Mouse (Mus musculus) MEL (cell line): ENCODE measurements around the gene Tchp. TPM values are rescaled to one million over a fixed set of nuclear protein-coding genes. Genes with fewer than 3 reads are reported as not detected.

Source experiments
- DNase-seq: peaks from one replicate; pipeline ENCODE4 v3.0.0; 2011; ENCODE audit warnings: low read depth, low spot score
- H3K27ac ChIP-seq: 2 replicates; pipeline ENCODE4 v1.5.1; 2012; ENCODE audit warnings: low read depth, mild to moderate bottlenecking, control low read depth, low read length, moderate library complexity; ENCODE audit not compliant: control insufficient read depth
- H3K27me3 ChIP-seq, 2 experiments: fragments of 150-350 bp in 1 of 2; sonication (generic) in 1 of 2; 2 replicates each; pipeline ENCODE4 v1.6.1; 2012; ENCODE audit warnings: low read length in 2 of 2, mild to moderate bottlenecking in 2 of 2, improper control_type of control experiment in 1 of 2, moderate library complexity in 1 of 2; ENCODE audit not compliant: insufficient read depth in 2 of 2, control insufficient read depth in 1 of 2
- H3K36me3 ChIP-seq, 2 experiments: 2 replicates each; pipeline ENCODE4 v1.6.1; 2012 to 2014; ENCODE audit warnings: low read length in 2 of 2, improper control_type of control experiment in 1 of 2, inconsistent platforms in 1 of 2, mild to moderate bottlenecking in 1 of 2; ENCODE audit not compliant: insufficient read depth in 2 of 2, control insufficient read depth in 1 of 2
- H3K4me1 ChIP-seq, 2 experiments: fragments of 150-350 bp in 1 of 2; sonication (generic) in 1 of 2; 2 replicates each; pipeline ENCODE4 v1.6.1; 2012; ENCODE audit warnings: low read length in 2 of 2, improper control_type of control experiment in 1 of 2, mild to moderate bottlenecking in 1 of 2; ENCODE audit not compliant: insufficient read depth in 2 of 2, control insufficient read depth in 1 of 2
- H3K4me3 ChIP-seq, 2 experiments: fragments of 150-350 bp in 1 of 2; sonication (generic) in 1 of 2; 2 replicates each; pipeline ENCODE4 v1.5.1; 2012; ENCODE audit warnings: low read depth in 2 of 2, low read length in 2 of 2, mild to moderate bottlenecking in 2 of 2, moderate library complexity in 2 of 2, control low read depth in 1 of 2, improper control_type of control experiment in 1 of 2; ENCODE audit not compliant: control insufficient read depth in 1 of 2, insufficient read depth in 1 of 2
- H3K79me2 ChIP-seq: 2 replicates; pipeline ENCODE4 v1.6.1; 2012; ENCODE audit warnings: mild to moderate bottlenecking, low read length, moderate library complexity; ENCODE audit not compliant: control insufficient read depth, poor library complexity, insufficient read depth
- H3K9ac ChIP-seq: 2 replicates; pipeline ENCODE4 v1.6.1; 2012; ENCODE audit warnings: low read depth, mild to moderate bottlenecking, control low read depth, low read length, moderate library complexity; ENCODE audit not compliant: control insufficient read depth, poor library complexity, severe bottlenecking
- H3K9me3 ChIP-seq: fragments of 150-350 bp; sonication (generic); replicated peaks from 2 replicates; pipeline ENCODE4 v1.6.1; 2012; ENCODE audit warnings: mild to moderate bottlenecking, low read length, improper control_type of control experiment, moderate library complexity; ENCODE audit not compliant: insufficient read depth
- BHLHE40 ChIP-seq: IDR thresholded peaks from 2 replicates; pipeline ENCODE4 v1.6.1; 2012; ENCODE audit warnings: low read depth, mild to moderate bottlenecking, inconsistent platforms, low read length, improper control_type of control experiment, borderline replicate concordance
- CHD1 ChIP-seq: IDR thresholded peaks from 2 replicates; pipeline ENCODE4 v1.6.1; 2012; ENCODE audit warnings: low read depth, mild to moderate bottlenecking, inconsistent platforms, low read length, improper control_type of control experiment
- CTCF ChIP-seq, 3 experiments: IDR thresholded peaks in 2 of 3; conservative IDR thresholded peaks in 1 of 3; 2 replicates each; pipeline ENCODE4 v1.5.1; 2011 to 2012; ENCODE audit warnings: low read length in 3 of 3, low read depth in 2 of 3, mild to moderate bottlenecking in 2 of 3, improper control_type of control experiment in 1 of 3, inconsistent platforms in 1 of 3, mixed read lengths in 1 of 3, moderate library complexity in 1 of 3; ENCODE audit not compliant: control insufficient read depth in 1 of 3, insufficient read depth in 1 of 3, poor library complexity in 1 of 3, severe bottlenecking in 1 of 3
- E2F4 ChIP-seq: IDR thresholded peaks from 2 replicates; pipeline ENCODE4 v1.6.1; 2011; ENCODE audit warnings: low read depth, low read length, improper control_type of control experiment, borderline replicate concordance
- ELF1 ChIP-seq: IDR thresholded peaks from 2 replicates; pipeline ENCODE4 v1.6.1; 2014; ENCODE audit warnings: low read depth, mild to moderate bottlenecking, inconsistent platforms, low read length, improper control_type of control experiment, moderate library complexity
- EP300 ChIP-seq, 2 experiments: IDR thresholded peaks; 2 replicates each; pipeline ENCODE4 v1.6.1; 2011; ENCODE audit warnings: improper control_type of control experiment in 2 of 2, low read length in 2 of 2, low read depth in 1 of 2, mild to moderate bottlenecking in 1 of 2
- ETS1 ChIP-seq: IDR thresholded peaks from 2 replicates; pipeline ENCODE4 v1.6.1; 2012; ENCODE audit warnings: low read depth, mild to moderate bottlenecking, inconsistent platforms, low read length, improper control_type of control experiment, moderate library complexity
- GABPA ChIP-seq: IDR thresholded peaks from 2 replicates; pipeline ENCODE4 v1.6.1; 2012; ENCODE audit warnings: low read depth, mild to moderate bottlenecking, inconsistent platforms, low read length, improper control_type of control experiment, moderate library complexity
- GATA1 ChIP-seq: IDR thresholded peaks from 2 replicates; pipeline ENCODE4 v1.6.1; 2011; ENCODE audit warnings: low read depth, low read length, improper control_type of control experiment
- JUND ChIP-seq: IDR thresholded peaks from 2 replicates; pipeline ENCODE4 v1.6.1; 2011; ENCODE audit warnings: low read depth, mild to moderate bottlenecking, improper control_type of control experiment, low read length
- KAT2A ChIP-seq: conservative IDR thresholded peaks from 2 replicates; pipeline ENCODE4 v1.6.1; 2012; ENCODE audit warnings: low read depth, low read length, improper control_type of control experiment, inconsistent platforms
- MAFK ChIP-seq: IDR thresholded peaks from 2 replicates; pipeline ENCODE4 v1.6.1; 2011; ENCODE audit warnings: low read depth, mild to moderate bottlenecking, low read length, improper control_type of control experiment, borderline replicate concordance
- MAX ChIP-seq: IDR thresholded peaks from 2 replicates; pipeline ENCODE4 v1.6.1; 2011; ENCODE audit warnings: low read length, improper control_type of control experiment
- MEF2A ChIP-seq: IDR thresholded peaks from 2 replicates; pipeline ENCODE4 v1.6.1; 2014; ENCODE audit warnings: low read depth, mild to moderate bottlenecking, inconsistent platforms, low read length, improper control_type of control experiment; ENCODE audit not compliant: poor library complexity, insufficient replicate concordance, severe bottlenecking; ENCODE audit errors: extremely low read depth
- MXI1 ChIP-seq: IDR thresholded peaks from 2 replicates; pipeline ENCODE4 v1.6.1; 2011; ENCODE audit warnings: mild to moderate bottlenecking, low read depth, low read length, improper control_type of control experiment
- MYB ChIP-seq: IDR thresholded peaks from 2 replicates; pipeline ENCODE4 v1.6.1; 2011; ENCODE audit warnings: mild to moderate bottlenecking, low read depth, low read length, improper control_type of control experiment
- MYC ChIP-seq: IDR thresholded peaks from 2 replicates; pipeline ENCODE4 v1.6.1; 2011; ENCODE audit warnings: low read depth, mild to moderate bottlenecking, low read length, improper control_type of control experiment, moderate library complexity
- NELFE ChIP-seq: IDR thresholded peaks from 2 replicates; pipeline ENCODE4 v1.6.1; 2011; ENCODE audit warnings: low read depth, low read length, improper control_type of control experiment
- NRF1 ChIP-seq: IDR thresholded peaks from 2 replicates; pipeline ENCODE4 v1.6.1; 2014; ENCODE audit warnings: low read depth, mild to moderate bottlenecking, inconsistent platforms, low read length, improper control_type of control experiment, moderate library complexity; ENCODE audit not compliant: poor library complexity, insufficient read depth, severe bottlenecking
- POLR2A ChIP-seq, 2 experiments: IDR thresholded peaks; 2 replicates each; pipeline ENCODE4 v1.6.1; 2011 to 2012; ENCODE audit warnings: low read length in 2 of 2, mild to moderate bottlenecking in 2 of 2, control low read depth in 1 of 2, improper control_type of control experiment in 1 of 2, low read depth in 1 of 2, moderate library complexity in 1 of 2; ENCODE audit not compliant: control insufficient read depth in 1 of 2, insufficient read depth in 1 of 2, poor library complexity in 1 of 2
- POLR2AphosphoS2 ChIP-seq: IDR thresholded peaks from 2 replicates; pipeline ENCODE4 v1.6.1; 2011; ENCODE audit warnings: low read length, improper control_type of control experiment
- POLR2AphosphoS5 ChIP-seq: IDR thresholded peaks from 2 replicates; pipeline ENCODE4 v1.6.1; 2012; ENCODE audit warnings: low read depth, borderline replicate concordance, mild to moderate bottlenecking, inconsistent platforms, low read length, moderate library complexity, mixed read lengths
- RAD21 ChIP-seq: IDR thresholded peaks from 2 replicates; pipeline ENCODE4 v1.6.1; 2011; ENCODE audit warnings: mild to moderate bottlenecking, low read depth, low read length, improper control_type of control experiment
- SIN3A ChIP-seq: IDR thresholded peaks from 2 replicates; pipeline ENCODE4 v1.6.1; 2012; ENCODE audit warnings: low read length, improper control_type of control experiment, inconsistent platforms
- SMC3 ChIP-seq: IDR thresholded peaks from 2 replicates; pipeline ENCODE4 v1.6.1; 2011; ENCODE audit warnings: low read depth, low read length, improper control_type of control experiment
- TAL1 ChIP-seq: IDR thresholded peaks from 2 replicates; pipeline ENCODE4 v1.6.1; 2012; ENCODE audit warnings: mild to moderate bottlenecking, inconsistent platforms, low read length, moderate library complexity, mixed read lengths
- TBP ChIP-seq: IDR thresholded peaks from 2 replicates; pipeline ENCODE4 v1.8.0; 2011; ENCODE audit warnings: low read depth, low read length, improper control_type of control experiment
- UBTF ChIP-seq: IDR thresholded peaks from 2 replicates; pipeline ENCODE4 v1.6.1; 2012; ENCODE audit warnings: low read depth, mild to moderate bottlenecking, inconsistent platforms, low read length, improper control_type of control experiment, moderate library complexity, borderline replicate concordance; ENCODE audit not compliant: insufficient read depth
- USF1 ChIP-seq: IDR thresholded peaks from 2 replicates; pipeline ENCODE4 v1.6.1; 2014; ENCODE audit warnings: low read depth, mild to moderate bottlenecking, inconsistent platforms, low read length, improper control_type of control experiment, moderate library complexity
- USF2 ChIP-seq, 2 experiments: IDR thresholded peaks; 2 replicates each; pipeline ENCODE4 v1.6.1; 2011 to 2012; ENCODE audit warnings: improper control_type of control experiment in 2 of 2, low read length in 2 of 2, borderline replicate concordance in 1 of 2, inconsistent platforms in 1 of 2, low read depth in 1 of 2, mild to moderate bottlenecking in 1 of 2; ENCODE audit not compliant: insufficient read depth in 1 of 2
- ZC3H11A ChIP-seq: IDR thresholded peaks from 2 replicates; pipeline ENCODE4 v1.6.1; 2012; ENCODE audit warnings: low read depth, mild to moderate bottlenecking, inconsistent platforms, low read length, improper control_type of control experiment
- ZKSCAN1 ChIP-seq: IDR thresholded peaks from 2 replicates; pipeline ENCODE4 v1.6.1; 2012; ENCODE audit warnings: low read depth, mild to moderate bottlenecking, inconsistent platforms, low read length, improper control_type of control experiment, moderate library complexity
- ZMIZ1 ChIP-seq: IDR thresholded peaks from 2 replicates; pipeline ENCODE4 v1.6.1; 2012; ENCODE audit warnings: low read depth, mild to moderate bottlenecking, inconsistent platforms, low read length, improper control_type of control experiment, moderate library complexity
- ZNF384 ChIP-seq: IDR thresholded peaks from 2 replicates; pipeline ENCODE4 v1.6.1; 2012; ENCODE audit warnings: low read depth, mild to moderate bottlenecking, inconsistent platforms, low read length, improper control_type of control experiment
- polyA plus RNA-seq, 2 experiments: library from polyadenylated mRNA; stranded (reverse) in 1 of 2; unstranded in 1 of 2; fragments of >175 nt in 1 of 2; fragments of >200 nt in 1 of 2; gene quantifications; 2 replicates each; pipeline versions ENCODE4 v1.2.1 to v1.2.4; 2012; ENCODE audit warnings: low replicate concordance in 2 of 2, low read depth in 1 of 2; ENCODE audit not compliant: insufficient read length in 2 of 2, insufficient read depth in 1 of 2, missing spikeins in 1 of 2
- total RNA-seq: library from RNA; depleted of rRNA; stranded (reverse); fragments of 300-350 nt; gene quantifications from 2 replicates; pipeline ENCODE4 v1.2.3, GENCODE M21; 2012; rRNA removed

The Tchp gene
- total RNA-seq (10.4 and 13.6 TPM in 2 replicates), polyA plus RNA-seq (10 to 100 TPM in 1 of 2 experiments, not detected in 1; 21.1 TPM)

DNA sequence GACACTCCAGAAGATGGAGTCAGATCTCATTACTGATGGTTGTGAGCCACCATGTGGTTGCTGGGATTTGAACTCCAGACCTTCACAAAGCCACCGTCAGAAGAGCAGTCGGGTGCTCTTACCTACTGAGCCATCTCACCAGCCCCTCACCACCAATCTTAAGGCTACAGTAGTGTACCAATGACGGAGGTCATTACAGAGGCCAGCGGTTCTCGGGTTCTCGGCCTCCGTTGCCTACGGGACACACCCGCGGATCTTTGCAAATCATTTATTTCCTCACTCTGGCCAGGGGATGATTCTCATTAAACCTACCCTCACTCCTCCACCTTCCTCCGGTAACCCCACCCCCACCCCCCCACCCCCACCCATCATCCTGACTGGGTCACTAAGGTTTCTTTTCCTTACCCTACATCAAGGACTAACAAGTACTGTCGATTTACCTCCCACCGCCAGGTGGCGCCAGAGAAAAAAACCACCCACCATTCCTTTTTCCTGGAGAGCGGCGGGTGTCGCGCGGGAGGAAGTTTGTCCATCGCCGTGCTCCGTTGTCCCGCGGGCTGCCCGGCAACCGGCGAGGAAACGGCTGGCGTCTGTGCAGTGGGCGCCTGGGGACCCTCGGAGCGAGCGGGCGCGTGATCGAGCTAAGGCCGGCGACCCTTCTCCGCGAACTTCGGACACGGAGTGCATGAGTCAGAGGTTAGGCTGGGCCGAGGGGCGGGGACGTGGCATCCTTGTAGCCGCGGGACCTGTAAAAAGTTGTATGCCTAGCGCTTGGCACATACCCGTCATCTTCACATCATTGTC lies at the start of gene Tchp:
Gene Tchp, plus strand, starts transcription at position 496 of the 804 bp plus-strand sequence.
- Histone ChIP-seq H3K4me1 (peaks cover 0 to 5% of the 10 kb centered on the region in 2 experiments; a peak in 3 of 4 replicates), H3K9ac (peak within 1 kb of the TSS; percentile 95), H3K27me3 (no peaks in the 10 kb centered on the region), H3K36me3 (no peaks in the 10 kb centered on the region), H3K9me3 (no peaks in the 10 kb centered on the region), H3K4me3 (peak within 1 kb of the TSS; percentile 94 to 99), H3K27ac (0 out of 2 replicates have a peak within 1 kb of the TSS, but pooled peaks have one; percentile 11), H3K79me2 (peaks cover 7% of the 10 kb centered on the region)
- DNase-seq = peak; percentile 96
- TF ChIP-seq TAL1 (no peak), POLR2A (IDR thresholded peaks at IDR 0.05; ENCODE audit: control insufficient read depth in 1 of 2, insufficient read depth in 1 of 2, low read depth in 1 of 2, low read length in 2 of 2, poor library complexity in 1 of 2) (peak; percentile 41 to 74; a peak in 1 of 4 replicates), MAFK (no peak), MYC (no peak), KAT2A (no peak; the same call in 1 of the 2 replicates), RAD21 (peak; percentile 2; the same call in 1 of the 2 replicates), MXI1 (peak; percentile 87), MEF2A (no peak), ZC3H11A (no peak), ETS1 (no peak), SMC3 (peak; percentile 42; the same call in 1 of the 2 replicates), TBP (peak; percentile 36; the same call in 1 of the 2 replicates), MYB (peak; percentile 85), E2F4 (no peak), EP300 (IDR thresholded peaks at IDR 0.05; ENCODE audit: low read depth in 1 of 2, low read length in 2 of 2) (peak in 1 of 2 experiments; percentile 25; a peak in 1 of 4 replicates), CHD1 (no peak), GATA1 (no peak), ZMIZ1 (no peak), JUND (no peak), GABPA (peak; percentile 77; the same call in 1 of the 2 replicates), UBTF (no peak), ELF1 (peak; percentile 83), USF2 (IDR thresholded peaks at IDR 0.05; ENCODE audit: borderline replicate concordance in 1 of 2, insufficient read depth in 1 of 2, low read depth in 1 of 2, low read length in 2 of 2) (no peak), NELFE (peak; percentile 76), POLR2AphosphoS2 (0 out of 2 replicates have a peak, but pooled peaks have one; percentile 43), CTCF (IDR thresholded peaks at IDR 0.05 in 2 of 3, conservative IDR thresholded peaks at IDR 0.05 in 1 of 3; ENCODE audit: control insufficient read depth in 1 of 3, insufficient read depth in 1 of 3, low read depth in 2 of 3, low read length in 3 of 3, poor library complexity in 1 of 3, severe bottlenecking in 1 of 3) (peak; percentile 47 to 78 (median 76); a peak in 5 of 6 replicates), POLR2AphosphoS5 (no peak), MAX (no peak; the same call in 1 of the 2 replicates), BHLHE40 (no peak), SIN3A (peak; percentile 96), ZNF384 (no peak), USF1 (peak; percentile 39; the same call in 1 of the 2 replicates), NRF1 (no peak), ZKSCAN1 (no peak)
